In the genomic region with DNA sequence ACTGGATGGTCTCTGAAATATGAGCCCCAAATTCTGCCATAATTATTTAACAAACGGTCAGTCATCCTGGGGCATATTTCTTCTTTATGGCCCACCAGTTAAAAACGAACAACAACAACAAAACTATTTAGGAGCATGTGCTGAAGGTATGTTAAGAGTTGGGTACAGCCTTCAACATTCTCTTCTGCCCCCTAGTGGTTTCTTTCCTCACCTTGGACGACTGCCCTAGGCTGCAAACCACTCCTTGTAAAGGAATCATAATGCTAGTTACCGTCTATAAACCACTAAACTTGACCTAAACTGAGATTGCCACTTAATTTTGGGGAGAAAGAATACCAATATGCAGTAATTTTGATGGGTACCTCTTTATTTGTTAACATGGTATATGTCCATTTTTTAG, we compare ENCODE assay signal across 9 mouse cellular contexts. TPM values are rescaled to one million over a fixed set of nuclear protein-coding genes. Genes with fewer than 3 reads are reported as not detected.
DNase-seq lines count a peak whose midpoint lies in the region; ATAC-seq and TF ChIP-seq lines count a peak whose summit lies in the region.
"Had no signal": no experiment of that assay in that cellular context is flagged by ENCODE, and none has a peak within 500 bp of the region (broad histone marks: within the 10 kb centered on the region; RNA-seq: fewer than 3 reads in every experiment).

No protein-coding gene starts in this region.

- H3K4me3 ChIP-seq in kidney, embryonic 15.5 days (replicated peaks), result no peak overlapping the region
- H3K4me3 ChIP-seq in limb, embryonic 14.5 days (replicated peaks; ENCODE audit: low read length), result no peak overlapping the region

- H3K9ac ChIP-seq in kidney, embryonic 15.5 days, result no peak overlapping the region
- no peak overlapping the region for H3K9ac ChIP-seq in limb, embryonic 14.5 days (ENCODE audit: low read depth, low read length, severe bottlenecking)

- no peaks in the 10 kb centered on the region for H3K36me3 ChIP-seq in kidney, embryonic 15.5 days
- no peaks in the 10 kb centered on the region for H3K36me3 ChIP-seq in limb, embryonic 14.5 days (ENCODE audit: control insufficient read depth, insufficient read depth, low read length)

- ATAC-seq in kidney, embryonic 15.5 days (replicated peaks; ENCODE audit: low FRiP score), result no peak
- ATAC-seq in limb, embryonic 14.5 days (ENCODE audit: low FRiP score, low read depth), result no peak

- no peaks in the 10 kb centered on the region for H3K27me3 ChIP-seq in kidney, embryonic 15.5 days
- no peaks in the 10 kb centered on the region for H3K27me3 ChIP-seq in limb, embryonic 14.5 days (ENCODE audit: control insufficient read depth, insufficient read depth, low read length)

- TF ChIP-seq POLR2A in limb, embryonic 14.5 days (IDR thresholded peaks at IDR 0.05; ENCODE audit: borderline replicate concordance, extremely low read depth, insufficient read depth, insufficient read length), result no peak

- no peak overlapping the region for H3K4me2 ChIP-seq in kidney, embryonic 15.5 days
- H3K4me2 ChIP-seq in limb, embryonic 14.5 days (replicated peaks; ENCODE audit: low read depth, low read length, severe bottlenecking), result no peak overlapping the region

- H3K4me1 ChIP-seq in kidney, embryonic 15.5 days, result no peaks in the 10 kb centered on the region
- no peaks in the 10 kb centered on the region for H3K4me1 ChIP-seq in limb, embryonic 14.5 days (ENCODE audit: control insufficient read depth, insufficient read depth, low read length)

- DNase-seq in cerebellum, postnatal 10 days, result peak; percentile 59 to 76
- DNase-seq in cerebellum, adult 8-10 months, result no peak
- peak; percentile 7 to 25 for DNase-seq in kidney, postnatal 36 days
- peak; percentile 48 for DNase-seq in R1 (ENCODE audit: low read depth, low spot score)
- DNase-seq in limb, embryonic 14.5 days (ENCODE audit: low spot score), result peak; percentile 53
- no peak for DNase-seq in B cell, adult 2 months
- DNase-seq in urinary bladder, postnatal 36 days (ENCODE audit: low spot score in 2 of 2), result no peak

- H3K9me3 ChIP-seq in kidney, embryonic 15.5 days (replicated peaks), result peaks cover 3% of the 10 kb centered on the region; the same call in 1 of the 2 replicates
- peaks cover 7% of the 10 kb centered on the region; the same call in 1 of the 2 replicates for H3K9me3 ChIP-seq in limb, embryonic 14.5 days (ENCODE audit: control insufficient read depth, low read length)

- 36% methylated on average over 4 of the region's 4 CpGs for WGBS in kidney, embryonic 15.5 days
- WGBS in limb, embryonic 14.5 days, result 34% methylated on average over 4 of the region's 4 CpGs

- H3K27ac ChIP-seq in kidney, embryonic 15.5 days, result no peak overlapping the region
- no peak overlapping the region for H3K27ac ChIP-seq in limb, embryonic 14.5 days (replicated peaks; ENCODE audit: low read depth, low read length)

RNA-seq across cellular contexts. Expression of a gene that starts 1.2 kb away (rescaled TPM):
- 0.87 and 1.2 TPM in 2 replicates for polyA plus RNA-seq in kidney, embryonic 15.5 days (2015; fragmentation: Nextera tagmentation; extraction: Ambion mirVana)
- 35.7 and 49.9 TPM in 2 replicates for polyA plus RNA-seq in limb, embryonic 14.5 days (2012; rRNA removed)
- 5.5 and 7.2 TPM in 2 replicates for polyA plus RNA-seq in limb, embryonic 14.5 days (2014; fragmentation: Nextera tagmentation; extraction: Ambion mirVana)
- polyA plus RNA-seq: gonadal fat pad, adult 2 months had no signal

RNA-seq across cellular contexts. Expression of a gene that starts 29.3 kb away (rescaled TPM):
- polyA plus RNA-seq in kidney, embryonic 15.5 days (2015; fragmentation: Nextera tagmentation; extraction: Ambion mirVana), result 74.4 and 85.4 TPM in 2 replicates
- 103 and 109 TPM in 2 replicates for polyA plus RNA-seq in limb, embryonic 14.5 days (2012; rRNA removed)
- 121 and 139 TPM in 2 replicates for polyA plus RNA-seq in limb, embryonic 14.5 days (2014; fragmentation: Nextera tagmentation; extraction: Ambion mirVana)

RNA-seq across cellular contexts. Expression of a gene that starts 44.3 kb away (rescaled TPM):
- polyA plus RNA-seq in kidney, embryonic 15.5 days (2015; fragmentation: Nextera tagmentation; extraction: Ambion mirVana), result 5.3 TPM in 2 replicates
- polyA plus RNA-seq in limb, embryonic 14.5 days (2012; rRNA removed), result 7.4 and 7.7 TPM in 2 replicates
- 6.5 and 6.8 TPM in 2 replicates for polyA plus RNA-seq in limb, embryonic 14.5 days (2014; fragmentation: Nextera tagmentation; extraction: Ambion mirVana)

Comparison
In these comparisons a context has a peak if more than half of its experiments do, and no peak if none do; other contexts are left out.
1. DNase-seq: peak in cerebellum, postnatal 10 days (2 of 2), kidney, postnatal 36 days (2 of 2), R1 (single experiment) and limb, embryonic 14.5 days (single experiment); none in cerebellum, adult 8-10 months (single experiment), B cell, adult 2 months (0 of 2) and urinary bladder, postnatal 36 days (0 of 2).